Mouse (Mus musculus): ENCODE measurements around the gene Myg1. TPM values are rescaled to one million over a fixed set of nuclear protein-coding genes. Genes with fewer than 3 reads are reported as not detected.

Gene Myg1
- polyA plus RNA-seq, 1 experiment from 2014 or later, result 90.8 TPM

- 64% methylated on average over 2 of the region's 2 CpGs for WGBS
Observed at GRCm38 (mm10) chr15:102352177-102352576, 20.7 kb downstream of the Myg1 start.

GRCm38 (mm10) chr15:102353986-102354385 lies 22.5 kb downstream of the Myg1 start:
- Histone ChIP-seq H3K4me3 (no peak overlapping the region), H3K27ac (no peak overlapping the region), H3K36me3 (no peaks in the 10 kb centered on the region), H3K27me3 (peaks cover 29% of the 10 kb centered on the region), H3K4me1 (peaks cover 51% of the 10 kb centered on the region), H3K9ac (no peak overlapping the region), H3K4me2 (replicated peaks) (no peak overlapping the region), H3K9me3 (replicated peaks) (no peaks in the 10 kb centered on the region)
- ATAC-seq (ENCODE audit: low FRiP score), result no peak
- 88% methylated on average over 2 of the region's 2 CpGs for WGBS

More at GRCm38 (mm10) chr15:102352177-102352576, 20.7 kb downstream of the Myg1 start:
- Histone ChIP-seq H3K9ac (no peak overlapping the region), H3K4me2 (replicated peaks) (no peak overlapping the region), H3K9me3 (replicated peaks) (no peaks in the 10 kb centered on the region), H3K27ac (no peak overlapping the region), H3K4me1 (peaks cover 37% of the 10 kb centered on the region), H3K4me3 (no peak overlapping the region), H3K27me3 (peaks cover 11% of the 10 kb centered on the region), H3K36me3 (peaks cover 4% of the 10 kb centered on the region; the same call in 1 of the 2 replicates)
- ATAC-seq (ENCODE audit: low FRiP score), result no peak

GRCm38 (mm10) chr15:102355134-102355870 lies 23.8 kb downstream of the Myg1 start:
- H3K4me1 ChIP-seq, result peaks cover 47% of the 10 kb centered on the region
- under 1% methylated on average over 46 of the region's 49 CpGs for WGBS
- H3K9me3 ChIP-seq (replicated peaks), result no peaks in the 10 kb centered on the region
- no peaks in the 10 kb centered on the region for H3K36me3 ChIP-seq
- peak overlapping the region; percentile 38 for H3K4me3 ChIP-seq
- ATAC-seq (ENCODE audit: low FRiP score), result peak; percentile 66
- peak overlapping the region; percentile 59 for H3K9ac ChIP-seq
- peak overlapping the region; percentile 82 for H3K27ac ChIP-seq
- peaks cover 40% of the 10 kb centered on the region for H3K27me3 ChIP-seq
- peak overlapping the region; percentile 64 for H3K4me2 ChIP-seq (replicated peaks)

GRCm38 (mm10) chr15:102355871-102356441 lies 24.4 kb downstream of the Myg1 start:
- Histone ChIP-seq H3K4me1 (peaks cover 45% of the 10 kb centered on the region), H3K36me3 (no peaks in the 10 kb centered on the region), H3K27ac (peak overlapping the region; percentile 82), H3K4me2 (replicated peaks) (peak overlapping the region; percentile 64), H3K9me3 (replicated peaks) (no peaks in the 10 kb centered on the region), H3K9ac (peak overlapping the region; percentile 59), H3K27me3 (peaks cover 40% of the 10 kb centered on the region), H3K4me3 (peak overlapping the region; percentile 38)
- peak; percentile 70 for ATAC-seq (ENCODE audit: low FRiP score)
- WGBS, result under 1% methylated on average over 38 of the region's 38 CpGs

- WGBS, result 21% methylated on average over 16 of the region's 16 CpGs
- H3K36me3 ChIP-seq, result no peaks in the 10 kb centered on the region
- no peak for ATAC-seq (ENCODE audit: low FRiP score)
- no peak overlapping the region for H3K4me3 ChIP-seq
- H3K27ac ChIP-seq, result peak overlapping the region; percentile 82
- H3K9ac ChIP-seq, result peak overlapping the region; percentile 59; the same call in 1 of the 2 replicates
- H3K4me1 ChIP-seq, result peaks cover 42% of the 10 kb centered on the region
- H3K4me2 ChIP-seq (replicated peaks), result peak overlapping the region; percentile 64
- no peaks in the 10 kb centered on the region for H3K9me3 ChIP-seq (replicated peaks)
- peaks cover 40% of the 10 kb centered on the region for H3K27me3 ChIP-seq
Observed at GRCm38 (mm10) chr15:102356501-102357325, 25.2 kb downstream of the Myg1 start.

GRCm38 (mm10) chr15:102358126-102358525 lies 26.6 kb downstream of the Myg1 start:
- H3K36me3 ChIP-seq, result no peaks in the 10 kb centered on the region
- H3K9me3 ChIP-seq (replicated peaks), result no peaks in the 10 kb centered on the region
- WGBS, result 3% methylated on average over 25 of the region's 25 CpGs
- peak overlapping the region; percentile 37 for H3K4me2 ChIP-seq (replicated peaks)
- H3K27ac ChIP-seq, result no peak overlapping the region
- no peak for ATAC-seq (ENCODE audit: low FRiP score)
- H3K4me1 ChIP-seq, result peaks cover 46% of the 10 kb centered on the region
- no peak overlapping the region for H3K9ac ChIP-seq
- H3K4me3 ChIP-seq, result peak overlapping the region; percentile 12; the same call in 1 of the 2 replicates
- peaks cover 52% of the 10 kb centered on the region for H3K27me3 ChIP-seq

- ATAC-seq (ENCODE audit: low FRiP score), result no peak
- H3K27me3 ChIP-seq, result peaks cover 59% of the 10 kb centered on the region
- no peak overlapping the region for H3K4me3 ChIP-seq
- peaks cover 46% of the 10 kb centered on the region for H3K4me1 ChIP-seq
- H3K4me2 ChIP-seq (replicated peaks), result no peak overlapping the region
- H3K9me3 ChIP-seq (replicated peaks), result no peaks in the 10 kb centered on the region
- no peaks in the 10 kb centered on the region for H3K36me3 ChIP-seq
- 20% methylated on average over 5 of the region's 5 CpGs for WGBS
- H3K9ac ChIP-seq, result 0 out of 2 replicates have a peak overlapping the region, but pooled peaks have one; percentile 23
- no peak overlapping the region for H3K27ac ChIP-seq
Observed at GRCm38 (mm10) chr15:102358834-102359233, 27.3 kb downstream of the Myg1 start.

GRCm38 (mm10) chr15:102362648-102363047 lies 31.1 kb downstream of the Myg1 start:
- H3K27ac ChIP-seq, result peak overlapping the region; percentile 26; the same call in 1 of the 2 replicates
- no peaks in the 10 kb centered on the region for H3K9me3 ChIP-seq (replicated peaks)
- H3K36me3 ChIP-seq, result no peaks in the 10 kb centered on the region
- H3K4me2 ChIP-seq (replicated peaks), result peak overlapping the region; percentile 31
- no peak for ATAC-seq (ENCODE audit: low FRiP score)
- H3K4me1 ChIP-seq, result peaks cover 35% of the 10 kb centered on the region
- WGBS, result 11% methylated on average over 14 of the region's 14 CpGs
- no peak overlapping the region for H3K4me3 ChIP-seq
- peak overlapping the region; percentile 20; the same call in 1 of the 2 replicates for H3K9ac ChIP-seq
- H3K27me3 ChIP-seq, result peaks cover 64% of the 10 kb centered on the region

- Histone ChIP-seq H3K4me1 (peaks cover 19% of the 10 kb centered on the region), H3K27ac (no peak overlapping the region), H3K4me2 (replicated peaks) (no peak overlapping the region), H3K36me3 (no peaks in the 10 kb centered on the region), H3K9ac (no peak overlapping the region), H3K4me3 (no peak overlapping the region), H3K27me3 (peaks cover 43% of the 10 kb centered on the region), H3K9me3 (replicated peaks) (no peaks in the 10 kb centered on the region)
- 97% methylated on average over 1 of the region's 1 CpGs for WGBS
- no peak for ATAC-seq (ENCODE audit: low FRiP score)
Observed at GRCm38 (mm10) chr15:102364678-102365077, 33.2 kb downstream of the Myg1 start.

GRCm38 (mm10) chr15:102366238-102366637 lies 34.7 kb downstream of the Myg1 start:
- Histone ChIP-seq H3K4me2 (replicated peaks) (peak overlapping the region; percentile 51), H3K9ac (peak overlapping the region; percentile 54), H3K4me1 (peaks cover 33% of the 10 kb centered on the region), H3K9me3 (replicated peaks) (no peaks in the 10 kb centered on the region), H3K36me3 (no peaks in the 10 kb centered on the region), H3K27me3 (peaks cover 50% of the 10 kb centered on the region), H3K4me3 (peak overlapping the region; percentile 30), H3K27ac (no peak overlapping the region)
- no peak for ATAC-seq (ENCODE audit: low FRiP score)
- 9% methylated on average over 7 of the region's 7 CpGs for WGBS

GRCm38 (mm10) chr15:102366733-102367344 lies 35.3 kb downstream of the Myg1 start, which contains the start of gene Sp7:
Gene Sp7, minus strand, starts transcription at chr15:102367182.
- Histone ChIP-seq H3K4me1 (peaks cover 33% of the 10 kb centered on the region), H3K9ac (peak within 1 kb of the TSS; percentile 54), H3K27ac (no peak within 1 kb of the TSS), H3K4me2 (replicated peaks) (peak within 1 kb of the TSS; percentile 51), H3K36me3 (no peaks in the 10 kb centered on the region), H3K4me3 (peak within 1 kb of the TSS; percentile 30), H3K9me3 (replicated peaks) (no peaks in the 10 kb centered on the region), H3K27me3 (peaks cover 54% of the 10 kb centered on the region)
- 9% methylated on average over 13 of the region's 15 CpGs for WGBS
- peak; percentile 24; the same call in 1 of the 2 replicates for ATAC-seq (ENCODE audit: low FRiP score)

Data from hindbrain, embryonic 12.5 days (tissue).